In genomic region chr2:164407708-164408107, GRCm38 (mm10) we compare ENCODE assay signal across 8 mouse cellular contexts. TPM values are rescaled to one million over a fixed set of nuclear protein-coding genes. Genes with fewer than 3 reads are reported as not detected.
A peak's percentile ranks its signal among the peaks of the same experiment; 100 is the strongest.
DNase-seq lines count a peak whose midpoint lies in the region; ATAC-seq and TF ChIP-seq lines count a peak whose summit lies in the region.

No protein-coding gene starts in this region.

- H3K4me1 ChIP-seq in intestine, embryonic 15.5 days (replicated peaks), result peaks cover 18% of the 10 kb centered on the region
- peaks cover 35% of the 10 kb centered on the region for H3K4me1 ChIP-seq in limb, embryonic 10.5 days

- H3K4me3 ChIP-seq in gastrocnemius, adult 2 months, result no peak overlapping the region
- no peak overlapping the region for H3K4me3 ChIP-seq in intestine, embryonic 15.5 days (replicated peaks)
- no peak overlapping the region; the same call in 1 of the 2 replicates for H3K4me3 ChIP-seq in limb, embryonic 10.5 days

- H3K9ac ChIP-seq in intestine, embryonic 15.5 days, result no peak overlapping the region

- intact Hi-C loops in gastrocnemius, adult 2 months (cut with DNase I), result loop anchor here (2.0 kb wide), 1 partner anchor 303 kb away; no protein-coding TSS in a partner anchor

- peaks cover 52% of the 10 kb centered on the region for H3K27me3 ChIP-seq in intestine, embryonic 15.5 days (replicated peaks)
- peaks cover 91% of the 10 kb centered on the region for H3K27me3 ChIP-seq in limb, embryonic 10.5 days (ENCODE audit: low read depth, poor library complexity, severe bottlenecking)

- no peaks in the 10 kb centered on the region for H3K36me3 ChIP-seq in intestine, embryonic 15.5 days
- no peaks in the 10 kb centered on the region for H3K36me3 ChIP-seq in limb, embryonic 10.5 days

- H3K4me2 ChIP-seq in intestine, embryonic 15.5 days (replicated peaks), result peak overlapping the region; percentile 18; the same call in 1 of the 2 replicates

- peak; percentile 90 for TF ChIP-seq CTCF in gastrocnemius, adult 2 months (IDR thresholded peaks at IDR 0.05)

- WGBS in intestine, embryonic 15.5 days, result 1% methylated on average over 22 of the region's 22 CpGs
- 1% methylated on average over 22 of the region's 22 CpGs for WGBS in limb, embryonic 10.5 days

- ATAC-seq in intestine, embryonic 15.5 days, result peak; percentile 52; the same call in 1 of the 2 replicates

- peak; percentile 71 for DNase-seq in urinary bladder, postnatal 25 days (ENCODE audit: low spot score)
- no peak for DNase-seq in urinary bladder, adult 18-20 months (ENCODE audit: low spot score in 2 of 2)
- DNase-seq in cerebellum, postnatal 14 days, result peak; percentile 83 to 85
- DNase-seq in gastrocnemius, adult 2 months, result peak; percentile 78
- peak; percentile 90 for DNase-seq in limb, embryonic 10.5 days (ENCODE audit: low spot score)
- peak; percentile 66 for DNase-seq in naive thymus-derived CD4-positive, alpha-beta T cell, adult 2 months (ENCODE audit: low read depth)
- DNase-seq in testis, postnatal 10 days (ENCODE audit: low spot score), result peak; percentile 85

- H3K9me3 ChIP-seq in intestine, embryonic 15.5 days, result no peaks in the 10 kb centered on the region
- no peaks in the 10 kb centered on the region for H3K9me3 ChIP-seq in limb, embryonic 10.5 days (replicated peaks)

- no peak overlapping the region for H3K27ac ChIP-seq in gastrocnemius, adult 2 months
- no peak overlapping the region for H3K27ac ChIP-seq in intestine, embryonic 15.5 days
- H3K27ac ChIP-seq in limb, embryonic 10.5 days, result no peak overlapping the region

RNA-seq across cellular contexts. Expression of gene Matn4, which starts 2.7 kb away (rescaled TPM):
- 1 to 10 TPM in 1 of 2 experiments, under 1 TPM in 1; 0.56 to 1.7 TPM for total RNA-seq in gastrocnemius, adult 2 months (2021)
- polyA plus RNA-seq in intestine, embryonic 15.5 days (2015; fragmentation: Nextera tagmentation; extraction: Ambion mirVana), result 9.3 and 11.0 TPM in 2 replicates
- polyA plus RNA-seq in limb, embryonic 10.5 days (2016; fragmentation: Nextera tagmentation; extraction: Ambion mirVana), result 0.15 and 3.0 TPM in 2 replicates

RNA-seq across cellular contexts. Expression of gene Rbpjl, which starts 4.8 kb away (rescaled TPM):
- not detected for total RNA-seq in gastrocnemius, adult 2 months (2021)
- polyA plus RNA-seq in intestine, embryonic 15.5 days (2015; fragmentation: Nextera tagmentation; extraction: Ambion mirVana), result 16.1 and 40.7 TPM in 2 replicates
- polyA plus RNA-seq in limb, embryonic 10.5 days (2016; fragmentation: Nextera tagmentation; extraction: Ambion mirVana), result 0.03 TPM in 1 of 2 replicates, not detected in the other

RNA-seq across cellular contexts. Expression of gene Slpi, which starts 18.8 kb away (rescaled TPM):
- total RNA-seq in gastrocnemius, adult 2 months (2021), result under 1 TPM in 1 of 2 experiments, not detected in 1; 0.45 TPM
- polyA plus RNA-seq in intestine, embryonic 15.5 days (2015; fragmentation: Nextera tagmentation; extraction: Ambion mirVana), result 2.1 and 2.8 TPM in 2 replicates
- polyA plus RNA-seq in limb, embryonic 10.5 days (2016; fragmentation: Nextera tagmentation; extraction: Ambion mirVana), result 0.46 TPM in 1 of 2 replicates, not detected in the other

RNA-seq across cellular contexts. Expression of gene Sdc4, which starts 36.0 kb away (rescaled TPM):
- total RNA-seq in gastrocnemius, adult 2 months (2021), result 10 to 100 TPM; 39.8 to 95.4 TPM
- polyA plus RNA-seq in intestine, embryonic 15.5 days (2015; fragmentation: Nextera tagmentation; extraction: Ambion mirVana), result 120 and 126 TPM in 2 replicates
- polyA plus RNA-seq in limb, embryonic 10.5 days (2016; fragmentation: Nextera tagmentation; extraction: Ambion mirVana), result 22.1 and 24.2 TPM in 2 replicates

RNA-seq across cellular contexts. Expression of gene Sys1, which starts 49.1 kb away (rescaled TPM):
- total RNA-seq in gastrocnemius, adult 2 months (2021), result 10 to 100 TPM; 21.7 to 24.7 TPM
- polyA plus RNA-seq in intestine, embryonic 15.5 days (2015; fragmentation: Nextera tagmentation; extraction: Ambion mirVana), result 51.1 and 61.9 TPM in 2 replicates
- polyA plus RNA-seq in limb, embryonic 10.5 days (2016; fragmentation: Nextera tagmentation; extraction: Ambion mirVana), result 54.4 and 54.5 TPM in 2 replicates

Comparison
In these comparisons a context has a peak if more than half of its experiments do, and no peak if none do; other contexts are left out.
1. DNase-seq: peak in urinary bladder, postnatal 25 days (single experiment), cerebellum, postnatal 14 days (2 of 2), gastrocnemius, adult 2 months (single experiment), limb, embryonic 10.5 days (single experiment), naive thymus-derived CD4-positive, alpha-beta T cell, adult 2 months (single experiment) and testis, postnatal 10 days (single experiment); none in urinary bladder, adult 18-20 months (0 of 2).
2. RNA of gene Rbpjl, which starts 4.8 kb away (polyA plus RNA-seq): 16.1 to 40.7 TPM in intestine, embryonic 15.5 days; 0.03 TPM in limb, embryonic 10.5 days; every median in the first group is over 10 times any median in the second.